Mouse (Mus musculus): ENCODE measurements around the gene Mxra7. TPM values are rescaled to one million over a fixed set of nuclear protein-coding genes. Genes with fewer than 3 reads are reported as not detected.

The Mxra7 gene
- 23.0 and 25.7 TPM in 2 replicates for polyA plus RNA-seq (2015; fragmentation: Nextera tagmentation; extraction: Ambion mirVana)

GRCm38 (mm10) chr11:116827534-116828165 is at the start of gene Mxra7:
Gene Mxra7, minus strand, starts transcription at chr11:116828046.
- Histone ChIP-seq H3K27me3 (replicated peaks) (no peaks in the 10 kb centered on the region), H3K4me2 (peak within 1 kb of the TSS; percentile 74), H3K27ac (peak within 1 kb of the TSS; percentile 78), H3K36me3 (no peaks in the 10 kb centered on the region), H3K4me1 (peaks cover 25% of the 10 kb centered on the region), H3K9ac (peak within 1 kb of the TSS; percentile 55), H3K9me3 (no peaks in the 10 kb centered on the region), H3K4me3 (replicated peaks) (peak within 1 kb of the TSS; percentile 64)
- under 1% methylated on average over 69 of the region's 71 CpGs for WGBS
- ATAC-seq (ENCODE audit: insufficient read depth, low FRiP score, low read depth): peak; percentile 56

GRCm38 (mm10) chr11:116873987-116874386 is 46.1 kb upstream of the Mxra7 start:
- Histone ChIP-seq H3K36me3 (peaks cover 32% of the 10 kb centered on the region), H3K27ac (no peak overlapping the region), H3K4me3 (replicated peaks) (no peak overlapping the region), H3K27me3 (replicated peaks) (no peaks in the 10 kb centered on the region), H3K4me1 (no peaks in the 10 kb centered on the region), H3K9me3 (no peaks in the 10 kb centered on the region), H3K4me2 (no peak overlapping the region), H3K9ac (no peak overlapping the region)
- ATAC-seq (ENCODE audit: insufficient read depth, low FRiP score, low read depth): no peak
- WGBS: 88% methylated on average over 20 of the region's 20 CpGs

- H3K4me3 ChIP-seq (replicated peaks): no peak overlapping the region
- no peak overlapping the region for H3K4me2 ChIP-seq
- H3K9me3 ChIP-seq: no peaks in the 10 kb centered on the region
- no peak overlapping the region for H3K9ac ChIP-seq
- ATAC-seq (ENCODE audit: insufficient read depth, low FRiP score, low read depth): no peak
- no peak overlapping the region for H3K27ac ChIP-seq
- peaks cover 40% of the 10 kb centered on the region for H3K36me3 ChIP-seq
- no peaks in the 10 kb centered on the region for H3K27me3 ChIP-seq (replicated peaks)
- 87% methylated on average over 9 of the region's 9 CpGs for WGBS
- no peaks in the 10 kb centered on the region for H3K4me1 ChIP-seq
These were observed 43.7 kb upstream of the Mxra7 start for GRCm38 (mm10) chr11:116871538-116871937.

- no peak for ATAC-seq (ENCODE audit: insufficient read depth, low FRiP score, low read depth)
- Histone ChIP-seq H3K4me1 (no peaks in the 10 kb centered on the region), H3K27ac (peak overlapping the region; percentile 67; the same call in 1 of the 2 replicates), H3K9ac (no peak overlapping the region), H3K36me3 (peaks cover 48% of the 10 kb centered on the region), H3K4me2 (no peak overlapping the region), H3K4me3 (replicated peaks) (no peak overlapping the region), H3K27me3 (replicated peaks) (no peaks in the 10 kb centered on the region), H3K9me3 (no peaks in the 10 kb centered on the region)
- 79% methylated on average over 4 of the region's 4 CpGs for WGBS
These were observed 41.8 kb upstream of the Mxra7 start for GRCm38 (mm10) chr11:116869641-116870040.

GRCm38 (mm10) chr11:116869223-116869622 is 41.4 kb upstream of the Mxra7 start:
- no peak overlapping the region for H3K4me2 ChIP-seq
- no peaks in the 10 kb centered on the region for H3K27me3 ChIP-seq (replicated peaks)
- H3K9ac ChIP-seq: no peak overlapping the region
- no peaks in the 10 kb centered on the region for H3K4me1 ChIP-seq
- H3K36me3 ChIP-seq: peaks cover 44% of the 10 kb centered on the region
- peak overlapping the region; percentile 67; the same call in 1 of the 2 replicates for H3K27ac ChIP-seq
- no peaks in the 10 kb centered on the region for H3K9me3 ChIP-seq
- ATAC-seq (ENCODE audit: insufficient read depth, low FRiP score, low read depth): peak; percentile 51; the same call in 1 of the 2 replicates
- WGBS: 84% methylated on average over 8 of the region's 8 CpGs
- H3K4me3 ChIP-seq (replicated peaks): no peak overlapping the region

GRCm38 (mm10) chr11:116868129-116868528 is 40.3 kb upstream of the Mxra7 start:
- no peaks in the 10 kb centered on the region for H3K9me3 ChIP-seq
- whole genome bisulfite sequencing: 74% methylated on average over 3 of the region's 3 CpGs
- no peaks in the 10 kb centered on the region for H3K4me1 ChIP-seq
- H3K36me3 ChIP-seq: peaks cover 33% of the 10 kb centered on the region
- no peak overlapping the region for H3K4me2 ChIP-seq
- no peak overlapping the region for H3K9ac ChIP-seq
- no peak overlapping the region for H3K27ac ChIP-seq
- no peak overlapping the region for H3K4me3 ChIP-seq (replicated peaks)
- ATAC-seq (ENCODE audit: insufficient read depth, low FRiP score, low read depth): no peak
- no peaks in the 10 kb centered on the region for H3K27me3 ChIP-seq (replicated peaks)

- H3K4me2 ChIP-seq: no peak overlapping the region
- WGBS: 74% methylated on average over 12 of the region's 12 CpGs
- H3K4me3 ChIP-seq (replicated peaks): no peak overlapping the region
- no peaks in the 10 kb centered on the region for H3K9me3 ChIP-seq
- no peaks in the 10 kb centered on the region for H3K4me1 ChIP-seq
- no peak overlapping the region for H3K27ac ChIP-seq
- H3K9ac ChIP-seq: no peak overlapping the region
- H3K36me3 ChIP-seq: peaks cover 38% of the 10 kb centered on the region
- H3K27me3 ChIP-seq (replicated peaks): no peaks in the 10 kb centered on the region
- ATAC-seq (ENCODE audit: insufficient read depth, low FRiP score, low read depth): no peak
These were observed 38.2 kb upstream of the Mxra7 start for GRCm38 (mm10) chr11:116865945-116866585.

GRCm38 (mm10) chr11:116864444-116864843 is 36.6 kb upstream of the Mxra7 start:
- ATAC-seq (ENCODE audit: insufficient read depth, low FRiP score, low read depth): no peak
- H3K36me3 ChIP-seq: peaks cover 39% of the 10 kb centered on the region

GRCm38 (mm10) chr11:116857183-116857850 is 29.5 kb upstream of the Mxra7 start:
- H3K36me3 ChIP-seq: peaks cover 21% of the 10 kb centered on the region
- no peak for ATAC-seq (ENCODE audit: insufficient read depth, low FRiP score, low read depth)
- H3K4me2 ChIP-seq: no peak overlapping the region
- no peaks in the 10 kb centered on the region for H3K9me3 ChIP-seq
- no peak overlapping the region for H3K27ac ChIP-seq
- H3K4me1 ChIP-seq: no peaks in the 10 kb centered on the region; the same call in 1 of the 2 replicates
- no peak overlapping the region for H3K9ac ChIP-seq
- 58% methylated on average over 12 of the region's 12 CpGs for WGBS
- H3K4me3 ChIP-seq (replicated peaks): no peak overlapping the region
- H3K27me3 ChIP-seq (replicated peaks): no peaks in the 10 kb centered on the region

More at GRCm38 (mm10) chr11:116864444-116864843, 36.6 kb upstream of the Mxra7 start:
- Histone ChIP-seq H3K9me3 (no peaks in the 10 kb centered on the region), H3K4me2 (no peak overlapping the region), H3K27me3 (replicated peaks) (no peaks in the 10 kb centered on the region), H3K4me3 (replicated peaks) (no peak overlapping the region), H3K4me1 (no peaks in the 10 kb centered on the region), H3K9ac (no peak overlapping the region), H3K27ac (no peak overlapping the region)
- 59% methylated on average over 10 of the region's 10 CpGs for WGBS

- Histone ChIP-seq H3K9ac (peak overlapping the region; percentile 53; the same call in 1 of the 2 replicates), H3K36me3 (peaks cover 3% of the 10 kb centered on the region; the same call in 1 of the 2 replicates), H3K4me3 (replicated peaks) (peak overlapping the region; percentile 92), H3K27ac (peak overlapping the region; percentile 100; the same call in 1 of the 2 replicates), H3K9me3 (no peaks in the 10 kb centered on the region), H3K27me3 (replicated peaks) (no peaks in the 10 kb centered on the region), H3K4me1 (peaks cover 2% of the 10 kb centered on the region; the same call in 1 of the 2 replicates), H3K4me2 (peak overlapping the region; percentile 62)
- ATAC-seq (ENCODE audit: insufficient read depth, low FRiP score, low read depth): no peak
- WGBS: 30% methylated on average over 10 of the region's 10 CpGs
These were observed 26.4 kb upstream of the Mxra7 start for GRCm38 (mm10) chr11:116854279-116854678.

- Histone ChIP-seq H3K36me3 (peaks cover 6% of the 10 kb centered on the region; the same call in 1 of the 2 replicates), H3K9ac (peak overlapping the region; percentile 69; the same call in 1 of the 2 replicates), H3K4me3 (replicated peaks) (peak overlapping the region; percentile 92), H3K4me2 (peak overlapping the region; percentile 62), H3K4me1 (peaks cover 2% of the 10 kb centered on the region; the same call in 1 of the 2 replicates), H3K27me3 (replicated peaks) (no peaks in the 10 kb centered on the region), H3K27ac (peak overlapping the region; percentile 100), H3K9me3 (no peaks in the 10 kb centered on the region)
- ATAC-seq (ENCODE audit: insufficient read depth, low FRiP score, low read depth): peak; percentile 90
- under 1% methylated on average over 36 of the region's 36 CpGs for WGBS
These were observed 25.7 kb upstream of the Mxra7 start for GRCm38 (mm10) chr11:116853512-116853928.
